Mouse (Mus musculus) inflammation-experienced regulatory T-cells, adult 6 months (primary cell): ENCODE data around the gene Hist1h2bh. TPM values are rescaled to one million over a fixed set of nuclear protein-coding genes. Genes with fewer than 3 reads are reported as not detected.

Source experiments
- ATAC-seq: one replicate; pipeline ENCODE4 v1.8.0; 2017
- polyA plus RNA-seq, 3 experiments: library from polyadenylated mRNA; unstranded; fragments of 100-300 nt; shearing (Covaris generic); gene quantifications; one replicate each; pipeline ENCODE4 v1.2.1; 2017

Gene Hist1h2bh
- polyA plus RNA-seq, 3 experiments from 2014 or later: 0.38 to 0.89 TPM; not detected in 1

- ATAC-seq: no peak
Measured at GRCm38 (mm10) chr13:23505662-23506345, 37.4 kb downstream of the Hist1h2bh start.

GRCm38 (mm10) chr13:23503797-23504196 is 39.4 kb downstream of the Hist1h2bh start:
- ATAC-seq: peak; percentile 52

- no peak for ATAC-seq
Measured at GRCm38 (mm10) chr13:23502916-23503315, 40.3 kb downstream of the Hist1h2bh start.

- no peak for ATAC-seq
Measured at GRCm38 (mm10) chr13:23502031-23502567, 41.1 kb downstream of the Hist1h2bh start.

DNA sequence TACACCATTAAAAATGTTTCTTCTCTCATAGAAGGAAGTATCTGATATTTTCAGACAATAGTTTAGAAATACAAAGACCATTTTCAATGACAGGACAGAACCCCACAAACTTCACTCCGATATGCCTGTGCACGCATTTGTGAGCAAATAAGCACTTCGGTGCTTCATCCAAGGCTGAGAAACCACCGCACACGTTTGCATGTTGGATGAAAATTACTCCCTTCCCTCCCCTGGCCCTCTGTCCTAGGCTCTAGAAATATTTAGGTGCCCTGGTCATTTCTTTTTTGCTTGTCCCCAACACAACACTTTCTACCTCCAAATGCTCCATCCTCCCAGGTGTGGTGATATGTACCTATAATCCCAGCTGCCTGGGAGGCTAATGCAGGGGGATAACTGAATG is 41.7 kb downstream of the Hist1h2bh start:
- ATAC-seq: no peak

DNA sequence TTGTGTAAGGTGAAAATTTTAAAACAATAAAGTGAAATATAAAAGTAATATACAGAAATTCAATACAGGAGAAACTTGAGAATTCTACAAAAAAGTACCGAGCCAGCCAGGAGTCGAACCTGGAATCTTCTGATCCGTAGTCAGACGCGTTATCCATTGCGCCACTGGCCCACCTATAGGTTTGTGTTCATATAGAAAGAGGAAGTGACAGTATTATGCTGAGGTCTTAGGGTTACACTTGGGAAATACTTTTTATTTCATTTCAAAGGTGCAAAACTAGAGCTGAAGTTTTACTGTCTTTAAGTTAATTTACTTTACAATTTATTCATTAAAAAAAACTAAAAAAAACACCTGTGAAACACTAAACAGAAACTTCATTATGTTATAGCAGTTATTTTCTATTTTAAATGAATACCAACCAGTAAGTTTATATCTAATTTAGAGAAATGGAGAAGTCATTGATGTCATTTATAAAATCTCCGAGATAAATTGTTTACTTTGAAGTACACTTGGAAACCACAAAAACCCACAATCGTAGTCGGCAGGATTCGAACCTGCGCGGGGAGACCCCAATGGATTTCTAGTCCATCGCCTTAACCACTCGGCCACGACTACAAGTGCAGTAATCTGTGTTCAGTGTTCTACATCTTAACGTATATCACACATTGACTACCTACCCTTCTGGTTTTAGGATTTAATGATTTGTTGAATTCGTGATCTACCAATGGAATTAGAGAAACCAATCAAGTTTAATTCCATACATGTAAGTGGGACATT is 42.6 kb downstream of the Hist1h2bh start:
- no peak for ATAC-seq

- no peak for ATAC-seq
Measured at GRCm38 (mm10) chr13:23499943-23500342, 43.2 kb downstream of the Hist1h2bh start.

DNA sequence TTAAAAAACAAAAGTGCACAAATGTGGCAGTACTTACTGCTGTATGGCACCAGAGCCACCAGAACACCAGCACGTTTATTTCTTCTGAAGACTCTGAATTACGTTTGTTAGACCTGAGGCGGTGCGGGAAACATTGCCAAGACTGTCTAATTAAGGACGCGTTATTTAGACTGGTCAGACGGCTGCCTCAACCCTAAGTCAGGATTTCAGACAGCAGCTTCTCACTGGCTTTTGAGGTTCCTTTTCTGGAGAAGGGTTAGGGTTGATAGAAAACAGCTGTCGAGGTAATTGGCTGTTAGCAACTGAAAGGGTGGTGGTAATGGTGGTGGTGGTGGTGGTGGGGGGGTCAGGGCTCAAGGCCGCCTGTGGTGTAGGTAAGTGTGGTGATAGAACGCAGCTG is 44.5 kb downstream of the Hist1h2bh start:
- no peak for ATAC-seq

- ATAC-seq: no peak
Measured at GRCm38 (mm10) chr13:23497656-23498321, 45.4 kb downstream of the Hist1h2bh start.

DNA sequence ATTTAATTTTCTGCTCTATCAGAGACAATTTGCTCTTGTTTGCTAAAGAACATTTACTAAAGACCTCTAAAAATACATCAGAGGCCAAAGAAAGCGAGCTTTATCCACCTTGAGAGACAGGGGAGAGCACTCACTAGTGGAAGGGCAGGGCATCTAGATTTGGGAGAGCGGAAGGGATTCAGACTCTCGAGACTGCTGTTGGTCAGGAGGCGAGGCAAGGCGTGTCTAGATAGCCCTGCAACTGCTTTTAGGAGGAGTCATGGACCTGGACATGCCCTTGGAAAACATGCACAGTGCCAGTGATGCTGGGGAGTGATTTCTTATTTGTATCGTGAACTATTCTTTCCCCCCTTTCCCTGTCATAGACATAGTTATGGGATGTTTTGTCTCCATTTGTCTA is 47.7 kb downstream of the Hist1h2bh start:
- no peak for ATAC-seq

DNA sequence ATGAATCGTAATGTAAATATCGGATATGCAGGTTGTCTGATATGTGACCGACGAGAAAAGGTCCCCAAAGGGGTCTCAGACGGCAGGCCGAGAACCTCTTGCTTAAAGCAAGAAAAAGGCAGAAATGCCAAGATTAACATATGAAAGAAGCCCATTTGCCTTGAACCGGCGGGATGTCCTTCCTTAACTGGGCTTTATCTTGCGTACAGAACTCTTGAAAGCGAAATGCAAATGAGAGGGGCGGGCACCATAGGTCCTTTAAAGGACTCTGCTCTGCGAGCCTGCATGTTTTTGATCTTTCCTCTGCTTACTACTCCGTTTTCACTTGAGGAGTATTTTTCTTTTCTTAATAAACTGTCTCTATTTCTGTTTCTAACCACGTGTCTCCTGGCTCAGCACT is 51.2 kb downstream of the Hist1h2bh start:
- no peak for ATAC-seq

Other genes starting within 250 kb of the Hist1h2bh start
- 10 to 100 TPM; 28.6 to 33.1 (median 30.2) TPM for gene Zfp322a, start 174.2 kb downstream of the Hist1h2bh start, polyA plus RNA-seq
- 10 to 100 TPM; 11.3 to 13.4 (median 12.2) TPM for gene Abt1, start 119.5 kb downstream of the Hist1h2bh start, polyA plus RNA-seq
- gene Btn1a1, start 77.5 kb downstream of the Hist1h2bh start, polyA plus RNA-seq: not detected
- not detected for gene Btn2a2, start 54.5 kb downstream of the Hist1h2bh start, polyA plus RNA-seq
- 1 to 10 TPM; 3.9 to 8.3 (median 7.0) TPM for gene Hist1h4h, start 12.3 kb downstream of the Hist1h2bh start, polyA plus RNA-seq
- gene Hist1h2af, start 9.5 kb downstream of the Hist1h2bh start, polyA plus RNA-seq: not detected
- gene Hist1h3g, start 8.0 kb downstream of the Hist1h2bh start, polyA plus RNA-seq: 1 to 10 TPM in 1 of 3 experiments, not detected in 2; 1.5 TPM
- 1 to 10 TPM in 1 of 3 experiments, under 1 TPM in 2; 0.73 to 1.5 (median 0.74) TPM for gene Hist1h3f, start 660 bp upstream of the Hist1h2bh start, polyA plus RNA-seq
- gene Hist1h4f, start 8.3 kb upstream of the Hist1h2bh start, polyA plus RNA-seq: 1 to 10 TPM in 1 of 3 experiments, not detected in 2; 3.2 TPM
- gene Hist1h1d, start 9.9 kb upstream of the Hist1h2bh start, polyA plus RNA-seq: under 1 TPM; 0.20 to 0.36 (median 0.34) TPM
- gene Hist1h3e, start 19.0 kb upstream of the Hist1h2bh start, polyA plus RNA-seq: 1 to 10 TPM in 2 of 3 experiments, under 1 TPM in 1; 0.89 to 4.0 (median 4.0) TPM
- 100 to 1,000 TPM in 1 of 3 experiments, 10 to 100 TPM in 1, 1 to 10 TPM in 1; 5.9 to 223 (median 14.6) TPM for gene Hist1h2ae, start 27.8 kb upstream of the Hist1h2bh start, polyA plus RNA-seq
- 10 to 100 TPM in 1 of 3 experiments, 1 to 10 TPM in 2; 2.4 to 13.2 (median 9.8) TPM for gene Hist1h2bg, start 28.0 kb upstream of the Hist1h2bh start, polyA plus RNA-seq
- not detected for gene Hist1h2bf, start 30.8 kb upstream of the Hist1h2bh start, polyA plus RNA-seq
- gene Hist1h2ad, start 31.0 kb upstream of the Hist1h2bh start, polyA plus RNA-seq: under 1 TPM in 1 of 3 experiments, not detected in 2; 0.99 TPM
- 1 to 10 TPM in 1 of 3 experiments, under 1 TPM in 1, not detected in 1; 0.56 to 1.3 TPM for gene Hist1h3d, start 32.4 kb upstream of the Hist1h2bh start, polyA plus RNA-seq
- 10 to 100 TPM; 20.7 to 55.4 (median 27.7) TPM for gene Hist1h4d, start 38.2 kb upstream of the Hist1h2bh start, polyA plus RNA-seq
- gene Hist1h2be, start 77.7 kb upstream of the Hist1h2bh start, polyA plus RNA-seq: 1 to 10 TPM in 2 of 3 experiments, under 1 TPM in 1; 0.92 to 3.6 (median 3.0) TPM
- gene Hist1h1e, start 79.2 kb upstream of the Hist1h2bh start, polyA plus RNA-seq: 10 to 100 TPM in 1 of 3 experiments, 1 to 10 TPM in 2; 6.7 to 25.3 (median 9.4) TPM
- under 1 TPM; 0.43 to 0.47 (median 0.47) TPM for gene Hist1h2ac, start 140.6 kb upstream of the Hist1h2bh start, polyA plus RNA-seq
- 1 to 10 TPM in 2 of 3 experiments, under 1 TPM in 1; 0.52 to 3.6 (median 3.3) TPM for gene Hist1h2bc, start 140.8 kb upstream of the Hist1h2bh start, polyA plus RNA-seq
- gene Hist1h1t, start 152.4 kb upstream of the Hist1h2bh start, polyA plus RNA-seq: not detected
- 1 to 10 TPM; 2.1 to 9.3 (median 4.2) TPM for gene Hist1h4c, start 155.1 kb upstream of the Hist1h2bh start, polyA plus RNA-seq
- gene Hfe, start 167.5 kb upstream of the Hist1h2bh start, polyA plus RNA-seq: 1 to 10 TPM in 1 of 3 experiments, under 1 TPM in 1, not detected in 1; 0.32 to 1.7 TPM
- gene Hist1h1c, start 195.4 kb upstream of the Hist1h2bh start, polyA plus RNA-seq: 10 to 100 TPM in 2 of 3 experiments, 1 to 10 TPM in 1; 8.7 to 14.8 (median 11.1) TPM
- 1 to 10 TPM in 1 of 3 experiments, not detected in 2; 2.5 TPM for gene Hist1h3c, start 202.2 kb upstream of the Hist1h2bh start, polyA plus RNA-seq
- 1 to 10 TPM in 2 of 3 experiments, not detected in 1; 2.5 to 2.8 TPM for gene Hist1h2bb, start 203.3 kb upstream of the Hist1h2bh start, polyA plus RNA-seq
- gene Hist1h2ab, start 207.7 kb upstream of the Hist1h2bh start, polyA plus RNA-seq: 10 to 100 TPM in 1 of 3 experiments, not detected in 2; 14.8 TPM
- gene Hist1h3b, start 208.9 kb upstream of the Hist1h2bh start, polyA plus RNA-seq: 1 to 10 TPM in 1 of 3 experiments, not detected in 2; 1.1 TPM
- 10 to 100 TPM in 1 of 3 experiments, 1 to 10 TPM in 1, not detected in 1; 4.1 to 20.2 TPM for gene Hist1h4b, start 213.6 kb upstream of the Hist1h2bh start, polyA plus RNA-seq
- 1 to 10 TPM in 1 of 3 experiments, not detected in 2; 3.1 TPM for gene Hist1h4a, start 217.8 kb upstream of the Hist1h2bh start, polyA plus RNA-seq
- 1 to 10 TPM in 1 of 3 experiments, not detected in 2; 1.6 TPM for gene Hist1h3a, start 219.0 kb upstream of the Hist1h2bh start, polyA plus RNA-seq
- gene Hist1h1a, start 220.3 kb upstream of the Hist1h2bh start, polyA plus RNA-seq: 1 to 10 TPM; 2.5 to 6.1 (median 3.4) TPM
- not detected for gene Trim38, start 226.5 kb upstream of the Hist1h2bh start, polyA plus RNA-seq